Mouse (Mus musculus): ENCODE measurements around the gene Hcls1. TPM values are rescaled to one million over a fixed set of nuclear protein-coding genes. Genes with fewer than 3 reads are reported as not detected.

The Hcls1 gene
- polyA plus RNA-seq, 1 experiment from 2014 or later, result 1.0 TPM

DNA sequence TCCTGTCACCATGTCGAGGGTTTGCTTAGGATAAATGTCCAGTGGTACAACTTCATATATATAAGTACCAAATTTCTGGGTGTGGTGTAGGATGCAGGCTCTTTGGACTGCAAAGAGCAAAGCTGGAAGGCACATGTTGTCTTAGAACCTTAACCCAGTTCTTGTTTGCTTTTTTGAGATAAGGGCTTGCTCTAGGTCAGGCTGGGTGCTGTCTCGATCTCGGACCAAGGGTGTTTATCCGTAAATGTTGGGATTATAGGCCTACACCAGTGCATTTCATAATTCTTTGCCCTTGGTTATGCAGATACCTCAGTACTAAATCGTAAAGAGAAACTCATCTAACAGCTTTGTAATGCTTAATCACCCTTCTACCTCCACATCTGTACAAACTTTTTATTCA is 77.6 kb downstream of the Hcls1 start:
- Histone ChIP-seq H3K36me3 (ENCODE audit: control insufficient read depth, insufficient read depth, low read length) (no peaks in the 10 kb centered on the region), H3K4me2 (ENCODE audit: low read depth) (peak overlapping the region; percentile 71), H3K4me1 (ENCODE audit: control insufficient read depth, insufficient read depth, low read length) (peaks cover 3% of the 10 kb centered on the region; the same call in 1 of the 2 replicates), H3K9ac (ENCODE audit: low read length) (peak overlapping the region; percentile 72), H3K27me3 (ENCODE audit: control insufficient read depth, insufficient read depth, low read length) (no peaks in the 10 kb centered on the region), H3K4me3 (ENCODE audit: low read depth, low read length) (peak overlapping the region; percentile 79), H3K9me3 (ENCODE audit: control insufficient read depth, low read length) (no peaks in the 10 kb centered on the region), H3K27ac (ENCODE audit: low read depth, low read length) (no peak overlapping the region)
- WGBS, result 67% methylated on average over 5 of the region's 5 CpGs
- no peak for ATAC-seq (ENCODE audit: insufficient read depth, low FRiP score, low TSS enrichment)
- DNase-seq (ENCODE audit: low spot score), result no peak

Other genes with a start within 250 kb of the Hcls1 start
- 0.11 TPM in 1 of 2 replicates, not detected in the other for gene Ildr1, start 241.0 kb upstream of the Hcls1 start, polyA plus RNA-seq (2014; fragmentation: Nextera tagmentation; extraction: Ambion mirVana)
- 2.6 and 3.7 TPM in 2 replicates for gene Slc15a2, start 150.0 kb upstream of the Hcls1 start, polyA plus RNA-seq (2014; fragmentation: Nextera tagmentation; extraction: Ambion mirVana)
- 63.6 and 66.2 TPM in 2 replicates for gene Iqcb1, start 106.6 kb upstream of the Hcls1 start, polyA plus RNA-seq (2014; fragmentation: Nextera tagmentation; extraction: Ambion mirVana)
- gene Eaf2, start 60.0 kb upstream of the Hcls1 start, polyA plus RNA-seq (2014; fragmentation: Nextera tagmentation; extraction: Ambion mirVana), result 0.76 and 1.2 TPM in 2 replicates
- gene Golgb1, start 59.8 kb upstream of the Hcls1 start, polyA plus RNA-seq (2014; fragmentation: Nextera tagmentation; extraction: Ambion mirVana), result 74.2 and 79.3 TPM in 2 replicates
- gene Fbxo40, start 55.5 kb downstream of the Hcls1 start, polyA plus RNA-seq (2014; fragmentation: Nextera tagmentation; extraction: Ambion mirVana), result 0.29 TPM in 1 of 2 replicates, not detected in the other
- gene Polq, start 76.8 kb downstream of the Hcls1 start, polyA plus RNA-seq (2014; fragmentation: Nextera tagmentation; extraction: Ambion mirVana), result 9.7 and 10.4 TPM in 2 replicates